Mouse (Mus musculus): ENCODE data around the gene Psma6. TPM values are rescaled to one million over a fixed set of nuclear protein-coding genes. Genes with fewer than 3 reads are reported as not detected.
A peak's percentile ranks its signal among the peaks of the same experiment; 100 is the strongest.

Psma6 gene
- polyA plus RNA-seq, 1 experiment from 2014 or later: 292 TPM

DNA sequence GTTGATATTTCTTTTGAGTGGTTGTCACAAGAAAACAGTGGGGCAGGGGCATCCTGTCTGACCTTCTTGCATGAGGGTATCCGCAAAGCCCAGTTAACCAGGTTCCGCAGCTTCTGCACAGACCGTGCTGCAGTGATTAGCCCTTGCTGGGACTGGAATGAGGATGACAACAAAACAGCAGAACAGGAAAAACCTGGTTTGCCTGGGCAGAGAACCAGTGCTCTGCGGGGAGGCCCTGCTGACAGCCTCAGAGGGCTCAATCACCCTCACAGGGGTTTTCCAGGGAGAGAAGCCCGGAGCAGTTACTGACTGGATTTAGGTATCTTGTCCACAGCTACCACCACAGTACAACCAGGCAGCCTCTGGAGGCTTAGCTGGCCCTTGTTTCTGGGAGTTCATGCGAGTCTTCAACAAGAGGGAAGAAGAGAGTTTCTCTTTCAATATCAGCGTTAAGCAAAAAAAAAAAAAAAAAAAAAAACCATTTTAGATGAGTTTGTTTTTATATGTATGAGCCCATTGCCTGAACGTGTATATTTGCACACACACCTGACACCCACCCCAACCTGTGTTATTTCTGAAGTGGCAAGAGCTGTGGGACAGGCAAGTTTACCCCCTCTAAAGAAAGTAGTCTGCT, 49.9 kb downstream of the Psma6 start:
- Histone ChIP-seq H3K9ac (ENCODE audit: low read depth, low read length) (no peak overlapping the region), H3K4me1 (replicated peaks; ENCODE audit: control insufficient read depth, insufficient read depth, low read length) (peaks cover 7% of the 10 kb centered on the region), H3K4me3 (ENCODE audit: low read depth, low read length) (no peak overlapping the region), H3K9me3 (ENCODE audit: control insufficient read depth) (no peaks in the 10 kb centered on the region), H3K4me2 (replicated peaks; ENCODE audit: low read depth) (no peak overlapping the region), H3K27me3 (replicated peaks; ENCODE audit: control insufficient read depth, insufficient read depth, low read length) (no peaks in the 10 kb centered on the region), H3K27ac (ENCODE audit: low read depth, low read length) (no peak overlapping the region), H3K36me3 (ENCODE audit: control insufficient read depth, insufficient read depth) (no peaks in the 10 kb centered on the region)
- WGBS: 28% methylated on average over 8 of the region's 8 CpGs
- no peak for TF ChIP-seq CTCF (IDR thresholded peaks at IDR 0.05; ENCODE audit: low read depth)
- no peak for ATAC-seq

DNA sequence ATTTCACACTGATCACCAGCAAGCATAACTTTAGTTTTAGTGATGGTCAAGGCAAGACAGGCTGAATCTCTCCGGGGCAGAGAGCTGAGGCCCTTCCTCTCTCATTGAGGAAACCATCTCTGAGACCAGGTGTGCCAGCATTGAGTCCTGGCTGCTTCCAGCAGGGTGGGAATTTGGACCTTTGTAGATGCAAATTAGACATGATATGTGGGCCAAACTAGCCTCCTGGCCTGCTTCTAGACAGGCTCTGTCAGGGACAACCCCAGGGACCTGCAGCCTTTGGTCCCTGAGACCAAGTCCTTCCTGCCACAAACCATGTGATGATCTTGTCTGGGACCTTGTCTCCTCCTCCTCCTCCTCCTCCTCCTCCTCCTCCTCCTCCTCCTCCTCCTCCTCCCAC, 51.1 kb downstream of the Psma6 start:
- no peak overlapping the region for H3K4me3 ChIP-seq (ENCODE audit: low read depth, low read length)
- TF ChIP-seq CTCF (IDR thresholded peaks at IDR 0.05; ENCODE audit: low read depth): no peak
- no peak overlapping the region for H3K9ac ChIP-seq (ENCODE audit: low read depth, low read length)
- H3K4me2 ChIP-seq (replicated peaks; ENCODE audit: low read depth): no peak overlapping the region
- no peaks in the 10 kb centered on the region for H3K9me3 ChIP-seq (ENCODE audit: control insufficient read depth)
- no peak for ATAC-seq
- WGBS: 48% methylated on average over 1 of the region's 1 CpGs
- H3K4me1 ChIP-seq (replicated peaks; ENCODE audit: control insufficient read depth, insufficient read depth, low read length): peaks cover 7% of the 10 kb centered on the region
- no peaks in the 10 kb centered on the region for H3K27me3 ChIP-seq (replicated peaks; ENCODE audit: control insufficient read depth, insufficient read depth, low read length)
- H3K36me3 ChIP-seq (ENCODE audit: control insufficient read depth, insufficient read depth): no peaks in the 10 kb centered on the region
- H3K27ac ChIP-seq (ENCODE audit: low read depth, low read length): no peak overlapping the region

DNA sequence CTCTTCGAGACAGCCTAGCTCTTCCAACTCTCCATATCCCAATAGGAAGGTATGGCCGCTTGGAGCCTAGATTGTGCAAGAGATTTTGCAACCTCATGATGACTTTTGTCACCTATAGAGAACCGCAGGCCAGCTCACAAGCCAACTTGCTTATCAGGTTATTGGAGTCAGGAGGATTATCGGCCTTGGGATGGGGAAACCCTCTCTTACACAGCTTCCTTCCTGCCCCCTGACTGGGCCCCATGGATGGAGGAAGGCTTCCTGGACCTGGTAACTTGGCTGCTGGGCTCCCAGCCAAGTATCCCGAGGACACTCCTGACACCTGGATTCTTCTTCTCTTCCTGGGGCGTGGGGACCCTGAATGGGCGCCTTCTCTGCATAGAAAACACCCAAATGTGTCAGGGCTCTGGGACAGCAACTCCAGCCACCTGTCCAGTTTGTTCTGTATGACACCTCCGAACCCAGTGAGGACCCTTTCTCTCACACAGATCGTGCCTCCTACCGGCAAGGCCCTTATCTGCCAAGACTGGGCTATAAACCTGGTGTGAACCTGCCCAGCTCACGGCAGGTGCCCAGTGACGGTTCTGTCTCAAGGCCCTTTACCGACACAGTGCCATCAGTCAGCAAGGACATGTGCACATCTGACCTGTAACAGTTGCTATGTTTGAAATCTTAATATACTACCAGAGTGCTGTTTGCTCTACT, 53.3 kb downstream of the Psma6 start:
- Histone ChIP-seq H3K4me1 (replicated peaks; ENCODE audit: control insufficient read depth, insufficient read depth, low read length) (peaks cover 7% of the 10 kb centered on the region), H3K4me2 (replicated peaks; ENCODE audit: low read depth) (peak overlapping the region; percentile 37), H3K27ac (ENCODE audit: low read depth, low read length) (peak overlapping the region; percentile 86), H3K4me3 (ENCODE audit: low read depth, low read length) (no peak overlapping the region), H3K27me3 (replicated peaks; ENCODE audit: control insufficient read depth, insufficient read depth, low read length) (no peaks in the 10 kb centered on the region), H3K36me3 (ENCODE audit: control insufficient read depth, insufficient read depth) (no peaks in the 10 kb centered on the region), H3K9me3 (ENCODE audit: control insufficient read depth) (no peaks in the 10 kb centered on the region), H3K9ac (ENCODE audit: low read depth, low read length) (no peak overlapping the region)
- ATAC-seq: peak; percentile 94
- TF ChIP-seq CTCF (IDR thresholded peaks at IDR 0.05; ENCODE audit: low read depth): peak; percentile 64
- 32% methylated on average over 11 of the region's 13 CpGs for WGBS

DNA sequence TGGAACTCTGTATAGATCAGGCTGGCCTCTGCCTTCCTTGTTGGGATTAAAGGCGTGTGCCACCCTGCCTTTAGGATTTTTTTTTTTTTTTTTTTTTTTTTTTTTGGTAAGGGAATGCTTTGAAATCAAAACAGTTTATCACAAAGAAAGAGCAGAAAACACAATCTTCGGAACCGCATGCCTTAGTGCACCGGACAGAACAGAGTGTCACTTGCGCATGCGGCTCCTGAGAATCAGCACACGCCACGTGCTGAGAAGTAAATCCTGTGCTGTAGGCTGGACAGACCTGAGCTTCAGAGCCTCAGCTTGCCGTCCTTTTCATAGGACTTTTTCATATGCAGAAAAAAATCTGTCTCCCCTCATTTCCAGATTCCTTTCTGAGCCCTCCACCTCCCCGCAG, 54.0 kb downstream of the Psma6 start:
- TF ChIP-seq CTCF (IDR thresholded peaks at IDR 0.05; ENCODE audit: low read depth): no peak
- H3K36me3 ChIP-seq (ENCODE audit: control insufficient read depth, insufficient read depth): no peaks in the 10 kb centered on the region
- ATAC-seq: no peak
- 0 out of 2 replicates have a peak overlapping the region, but pooled peaks have one; percentile 9 for H3K4me2 ChIP-seq (replicated peaks; ENCODE audit: low read depth)
- H3K9me3 ChIP-seq (ENCODE audit: control insufficient read depth): no peaks in the 10 kb centered on the region
- H3K27ac ChIP-seq (ENCODE audit: low read depth, low read length): peak overlapping the region; percentile 86
- H3K4me3 ChIP-seq (ENCODE audit: low read depth, low read length): no peak overlapping the region
- no peaks in the 10 kb centered on the region for H3K27me3 ChIP-seq (replicated peaks; ENCODE audit: control insufficient read depth, insufficient read depth, low read length)
- WGBS: 74% methylated on average over 10 of the region's 10 CpGs
- peaks cover 11% of the 10 kb centered on the region for H3K4me1 ChIP-seq (replicated peaks; ENCODE audit: control insufficient read depth, insufficient read depth, low read length)
- H3K9ac ChIP-seq (ENCODE audit: low read depth, low read length): no peak overlapping the region

DNA sequence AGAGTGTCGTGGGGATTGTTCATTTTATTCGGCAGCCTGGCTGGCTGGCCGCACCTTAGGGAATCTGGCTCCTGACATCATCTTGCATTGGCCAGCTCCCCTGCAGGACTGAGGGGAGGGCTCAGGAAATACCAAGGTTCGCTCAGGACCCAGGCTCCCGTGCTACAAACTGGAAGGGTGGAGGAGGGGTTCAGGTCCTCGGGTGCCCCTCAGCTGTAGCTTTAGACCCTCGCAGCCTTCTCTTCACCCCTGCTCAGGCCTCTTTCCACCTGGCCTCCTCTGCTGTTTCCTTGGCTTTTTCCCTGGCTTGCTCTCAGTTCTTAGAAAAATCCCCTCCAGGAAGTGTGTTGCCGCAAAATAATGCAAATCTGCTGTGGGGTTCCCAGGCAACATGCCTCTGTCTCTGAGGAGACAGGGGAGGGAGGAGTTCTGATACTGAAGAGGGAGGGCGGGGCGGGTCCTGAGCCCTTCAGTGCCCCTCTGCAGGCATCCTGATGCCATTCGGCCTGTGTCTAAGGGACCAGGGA, 54.7 kb downstream of the Psma6 start:
- 16% methylated on average over 11 of the region's 11 CpGs for WGBS
- Histone ChIP-seq H3K27ac (ENCODE audit: low read depth, low read length) (peak overlapping the region; percentile 21; the same call in 1 of the 2 replicates), H3K27me3 (replicated peaks; ENCODE audit: control insufficient read depth, insufficient read depth, low read length) (no peaks in the 10 kb centered on the region), H3K36me3 (ENCODE audit: control insufficient read depth, insufficient read depth) (no peaks in the 10 kb centered on the region), H3K4me3 (ENCODE audit: low read depth, low read length) (no peak overlapping the region), H3K4me1 (replicated peaks; ENCODE audit: control insufficient read depth, insufficient read depth, low read length) (peaks cover 14% of the 10 kb centered on the region), H3K9me3 (ENCODE audit: control insufficient read depth) (no peaks in the 10 kb centered on the region), H3K4me2 (replicated peaks; ENCODE audit: low read depth) (0 out of 2 replicates have a peak overlapping the region, but pooled peaks have one; percentile 9), H3K9ac (ENCODE audit: low read depth, low read length) (no peak overlapping the region)
- no peak for TF ChIP-seq CTCF (IDR thresholded peaks at IDR 0.05; ENCODE audit: low read depth)
- ATAC-seq: no peak

DNA sequence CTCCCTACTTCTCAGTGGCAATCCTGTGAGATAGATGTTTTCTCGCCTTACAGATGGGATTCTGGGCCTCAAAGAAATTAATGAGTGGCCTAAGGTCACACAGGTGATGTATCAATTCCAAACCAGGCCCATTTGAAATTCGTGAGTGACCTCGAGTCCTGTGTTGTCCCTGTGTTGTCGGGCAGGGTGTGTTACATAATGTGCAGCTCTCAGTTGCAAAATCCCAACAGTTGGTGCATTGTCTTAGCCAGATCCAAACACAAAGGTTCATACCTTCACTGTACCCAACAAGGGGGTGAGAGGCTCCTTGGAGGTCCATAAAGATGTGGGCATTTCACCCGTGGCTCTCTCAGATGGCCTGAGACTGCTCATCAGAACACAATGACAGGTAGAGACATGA, 56.4 kb downstream of the Psma6 start:
- Histone ChIP-seq H3K4me3 (ENCODE audit: low read depth, low read length) (no peak overlapping the region), H3K9me3 (ENCODE audit: control insufficient read depth) (no peaks in the 10 kb centered on the region), H3K4me1 (replicated peaks; ENCODE audit: control insufficient read depth, insufficient read depth, low read length) (peaks cover 14% of the 10 kb centered on the region), H3K27ac (ENCODE audit: low read depth, low read length) (no peak overlapping the region), H3K4me2 (replicated peaks; ENCODE audit: low read depth) (no peak overlapping the region), H3K36me3 (ENCODE audit: control insufficient read depth, insufficient read depth) (no peaks in the 10 kb centered on the region), H3K27me3 (replicated peaks; ENCODE audit: control insufficient read depth, insufficient read depth, low read length) (no peaks in the 10 kb centered on the region), H3K9ac (ENCODE audit: low read depth, low read length) (no peak overlapping the region)
- WGBS: 86% methylated on average over 5 of the region's 5 CpGs
- no peak for TF ChIP-seq CTCF (IDR thresholded peaks at IDR 0.05; ENCODE audit: low read depth)
- ATAC-seq: no peak
